Comparison of ENCODE assay signal across 9 mouse cellular contexts in genomic region chr4:45878929-45879328, GRCm38 (mm10). TPM values are rescaled to one million over a fixed set of nuclear protein-coding genes. Genes with fewer than 3 reads are reported as not detected.
DNase-seq lines count a peak whose midpoint lies in the region; ATAC-seq lines count a peak whose summit lies in the region.
"Had no signal": no experiment of that assay in that cellular context is flagged by ENCODE, and none has a peak within 500 bp of the region (broad histone marks: within the 10 kb centered on the region; RNA-seq: fewer than 3 reads in every experiment).

No protein-coding gene starts in this region.

- H3K4me1 ChIP-seq in hindbrain, embryonic 11.5 days (replicated peaks; ENCODE audit: control insufficient read depth, insufficient read depth, low read length), result no peaks in the 10 kb centered on the region
- no peaks in the 10 kb centered on the region for H3K4me1 ChIP-seq in hindbrain, embryonic 12.5 days
- H3K4me1 ChIP-seq in embryonic facial prominence, embryonic 10.5 days, result peaks cover 5% of the 10 kb centered on the region; the same call in 1 of the 2 replicates
- H3K4me1 ChIP-seq: neural tube, embryonic 13.5 days had no signal

- no peaks in the 10 kb centered on the region for H3K27me3 ChIP-seq in hindbrain, embryonic 11.5 days (ENCODE audit: control insufficient read depth, insufficient read depth, low read length)
- H3K27me3 ChIP-seq in hindbrain, embryonic 12.5 days, result no peaks in the 10 kb centered on the region; the same call in 1 of the 2 replicates
- no peaks in the 10 kb centered on the region for H3K27me3 ChIP-seq in embryonic facial prominence, embryonic 10.5 days (replicated peaks; ENCODE audit: low read depth, poor library complexity, severe bottlenecking)
- H3K27me3 ChIP-seq: neural tube, embryonic 13.5 days had no signal

- no peak for ATAC-seq in hindbrain, embryonic 11.5 days (ENCODE audit: low FRiP score)
- no peak for ATAC-seq in hindbrain, embryonic 12.5 days (ENCODE audit: low FRiP score)

- H3K9me3 ChIP-seq in hindbrain, embryonic 11.5 days (ENCODE audit: control insufficient read depth, low read length), result no peaks in the 10 kb centered on the region
- H3K9me3 ChIP-seq in hindbrain, embryonic 12.5 days (replicated peaks), result 0 out of 2 replicates have a peak, but pooled peaks cover 7% of the 10 kb centered on the region
- H3K9me3 ChIP-seq in embryonic facial prominence, embryonic 10.5 days, result peaks cover 4% of the 10 kb centered on the region; the same call in 1 of the 2 replicates
- H3K9me3 ChIP-seq: neural tube, embryonic 13.5 days had no signal

- no peak overlapping the region for H3K4me2 ChIP-seq in hindbrain, embryonic 11.5 days (replicated peaks; ENCODE audit: low read depth, low read length)
- no peak overlapping the region for H3K4me2 ChIP-seq in hindbrain, embryonic 12.5 days (replicated peaks)
- H3K4me2 ChIP-seq: neural tube, embryonic 13.5 days had no signal

- H3K36me3 ChIP-seq in hindbrain, embryonic 11.5 days (ENCODE audit: control insufficient read depth, insufficient read depth, low read length), result no peaks in the 10 kb centered on the region
- no peaks in the 10 kb centered on the region for H3K36me3 ChIP-seq in hindbrain, embryonic 12.5 days
- H3K36me3 ChIP-seq in embryonic facial prominence, embryonic 10.5 days (replicated peaks), result no peaks in the 10 kb centered on the region

- no peak overlapping the region for H3K4me3 ChIP-seq in hindbrain, embryonic 11.5 days (ENCODE audit: low read depth, low read length)
- H3K4me3 ChIP-seq in hindbrain, embryonic 12.5 days, result no peak overlapping the region
- H3K4me3 ChIP-seq in embryonic facial prominence, embryonic 10.5 days, result no peak overlapping the region
- H3K4me3 ChIP-seq: neural tube, embryonic 13.5 days had no signal

- peak; percentile 73 for DNase-seq in hindbrain, embryonic 11.5 days (ENCODE audit: low spot score)
- peak; percentile 13 for DNase-seq in CD4-positive helper T cell, adult 2 months (ENCODE audit: low read depth, low spot score)
- peak; percentile 56 for DNase-seq in adipocyte (ENCODE audit: low spot score)
- peak; percentile 24 for DNase-seq in embryonic facial prominence, embryonic 10.5 days (ENCODE audit: low spot score)
- DNase-seq in layer of hippocampus, adult 9-11 months, result peak; percentile 13
- DNase-seq in retina, embryonic 14.5 days (ENCODE audit: low spot score), result peak; percentile 80
- no peak for DNase-seq in neural tube, embryonic 10.5 days (ENCODE audit: extremely low spot score, low spot score)

- WGBS in hindbrain, embryonic 11.5 days, result 49% methylated on average over 5 of the region's 5 CpGs
- WGBS in hindbrain, embryonic 12.5 days, result 44% methylated on average over 5 of the region's 5 CpGs
- WGBS in embryonic facial prominence, embryonic 10.5 days, result 51% methylated on average over 5 of the region's 5 CpGs

- no peak overlapping the region for H3K9ac ChIP-seq in hindbrain, embryonic 11.5 days (ENCODE audit: low read depth, low read length)
- H3K9ac ChIP-seq in hindbrain, embryonic 12.5 days, result no peak overlapping the region
- H3K9ac ChIP-seq: neural tube, embryonic 13.5 days had no signal

- no peak overlapping the region for H3K27ac ChIP-seq in hindbrain, embryonic 11.5 days (ENCODE audit: low read depth, low read length)
- no peak overlapping the region for H3K27ac ChIP-seq in hindbrain, embryonic 12.5 days
- H3K27ac ChIP-seq in embryonic facial prominence, embryonic 10.5 days (replicated peaks), result no peak overlapping the region
- H3K27ac ChIP-seq: neural tube, embryonic 13.5 days had no signal

RNA-seq across cellular contexts. Expression of gene Ccdc180, which starts 11.2 kb away (rescaled TPM):
- 0.38 and 0.71 TPM in 2 replicates for polyA plus RNA-seq in hindbrain, embryonic 11.5 days (2014; fragmentation: Nextera tagmentation; extraction: Ambion mirVana)
- polyA plus RNA-seq in hindbrain, embryonic 12.5 days (2016; fragmentation: Nextera tagmentation; extraction: Ambion mirVana), result 0.31 and 1.2 TPM in 2 replicates
- polyA plus RNA-seq in embryonic facial prominence, embryonic 10.5 days (2016; fragmentation: Nextera tagmentation; extraction: Ambion mirVana), result 0.05 and 0.08 TPM in 2 replicates

RNA-seq across cellular contexts. Expression of gene Stra6l, which starts 30.5 kb away (rescaled TPM):
- 0.75 and 1.0 TPM in 2 replicates for polyA plus RNA-seq in hindbrain, embryonic 11.5 days (2014; fragmentation: Nextera tagmentation; extraction: Ambion mirVana)
- polyA plus RNA-seq in hindbrain, embryonic 12.5 days (2016; fragmentation: Nextera tagmentation; extraction: Ambion mirVana), result 0.43 and 0.64 TPM in 2 replicates
- polyA plus RNA-seq in embryonic facial prominence, embryonic 10.5 days (2016; fragmentation: Nextera tagmentation; extraction: Ambion mirVana), result 0.09 and 0.21 TPM in 2 replicates

RNA-seq across cellular contexts. Expression of gene Igfbpl1, which starts 52.2 kb away (rescaled TPM):
- polyA plus RNA-seq in hindbrain, embryonic 11.5 days (2014; fragmentation: Nextera tagmentation; extraction: Ambion mirVana), result 71.4 and 83.2 TPM in 2 replicates
- 47.2 and 48.7 TPM in 2 replicates for polyA plus RNA-seq in hindbrain, embryonic 12.5 days (2016; fragmentation: Nextera tagmentation; extraction: Ambion mirVana)
- 3.9 and 5.4 TPM in 2 replicates for polyA plus RNA-seq in embryonic facial prominence, embryonic 10.5 days (2016; fragmentation: Nextera tagmentation; extraction: Ambion mirVana)
